Mouse (Mus musculus) layer of hippocampus, adult 8-10 months (tissue): ENCODE data around the gene Dgke. TPM values are rescaled to one million over a fixed set of nuclear protein-coding genes. Genes with fewer than 3 reads are reported as not detected.
"Not testable (repeated sequence)": the region's sequence is repeated elsewhere in the genome, so short reads cannot be mapped to it uniquely, and the experiment has no call there.

Experiments used
- DNase-seq, 2 experiments: peaks; one replicate each; pipeline ENCODE4 v3.0.0; 2022; ENCODE audit warnings: low spot score in 2 of 2
- total RNA-seq, 4 experiments: library from RNA; stranded (reverse); gene quantifications; 2 replicates each; pipeline ENCODE4 v1.2.4; 2022

Gene Dgke
- total RNA-seq = 10 to 100 TPM; 45.9 to 51.3 (median 47.0) TPM

DNA sequence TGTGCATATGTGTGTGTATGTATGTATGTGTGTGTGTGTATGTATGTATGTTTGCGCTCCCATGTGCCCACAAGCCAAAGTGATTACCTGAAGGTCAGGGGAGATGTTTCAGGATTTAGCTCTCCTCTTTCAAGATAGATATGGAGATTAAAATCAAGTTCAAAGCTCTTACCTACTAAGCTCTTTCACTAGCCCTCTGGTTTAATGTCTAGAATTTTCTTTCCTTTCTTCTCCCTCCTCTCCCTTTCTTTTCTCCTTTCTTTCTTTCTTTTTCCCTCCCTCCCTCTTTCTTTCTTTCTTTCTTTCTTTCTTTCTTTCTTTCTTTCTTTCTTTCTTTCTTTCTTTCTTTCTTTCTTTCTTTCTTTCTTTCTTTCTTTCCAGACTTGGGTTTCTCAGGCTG is at the start of gene Dgke:
TSS of gene Dgke (minus strand) at position 101 of the 400 bp plus-strand sequence.
- no peak for DNase-seq

DNA sequence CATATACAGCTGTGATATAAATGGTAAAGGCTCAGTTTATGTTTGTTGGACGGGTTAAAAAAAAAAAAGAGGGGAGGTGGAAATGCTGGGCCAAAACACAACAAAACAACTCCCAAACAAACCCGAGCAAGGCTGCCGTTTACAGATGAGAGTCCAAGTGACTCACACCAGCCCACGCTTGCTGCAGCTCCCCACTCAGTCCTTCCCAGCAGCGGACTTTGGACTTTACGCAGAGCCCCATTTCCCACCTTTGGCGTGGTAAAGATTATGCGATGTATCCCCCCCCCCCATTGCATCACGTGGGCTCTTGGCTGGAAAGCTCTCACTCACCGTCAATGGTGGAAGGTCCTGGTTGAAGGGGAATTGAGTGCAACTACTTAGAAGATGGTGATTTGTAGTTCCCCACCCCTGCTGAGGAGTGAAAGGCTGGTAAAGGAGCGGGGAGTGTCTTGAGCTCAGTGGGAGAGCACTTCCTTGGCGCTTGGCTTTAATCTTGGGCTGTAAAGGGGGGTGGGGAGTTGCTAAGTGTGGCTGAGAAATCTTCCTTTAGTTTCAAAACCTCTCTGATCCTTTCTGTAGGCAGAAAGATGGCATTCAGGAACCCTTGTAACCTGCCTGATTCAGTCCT is 40.6 kb upstream of the Dgke start:
- DNase-seq = no peak

DNA sequence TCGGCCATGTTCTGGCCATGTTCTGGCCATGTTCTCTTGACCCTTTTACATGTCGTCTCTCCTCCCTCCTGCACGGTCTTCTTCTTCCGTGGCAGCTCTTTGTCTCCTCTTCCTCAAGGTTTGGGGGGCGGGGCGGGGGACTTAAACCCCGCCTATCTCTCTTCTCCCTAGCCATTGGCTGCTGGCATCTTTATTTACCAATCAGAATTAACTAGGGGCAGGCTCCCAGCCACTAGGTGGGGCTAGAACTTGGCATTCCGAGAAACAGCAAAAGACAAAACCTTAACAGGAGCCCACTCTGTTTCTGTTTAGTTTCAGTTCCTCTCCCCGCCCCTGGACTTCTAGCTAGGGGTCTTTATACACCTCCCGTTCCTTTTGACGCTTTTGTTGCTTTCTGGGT is 39.2 kb upstream of the Dgke start:
- DNase-seq = no peak

DNA sequence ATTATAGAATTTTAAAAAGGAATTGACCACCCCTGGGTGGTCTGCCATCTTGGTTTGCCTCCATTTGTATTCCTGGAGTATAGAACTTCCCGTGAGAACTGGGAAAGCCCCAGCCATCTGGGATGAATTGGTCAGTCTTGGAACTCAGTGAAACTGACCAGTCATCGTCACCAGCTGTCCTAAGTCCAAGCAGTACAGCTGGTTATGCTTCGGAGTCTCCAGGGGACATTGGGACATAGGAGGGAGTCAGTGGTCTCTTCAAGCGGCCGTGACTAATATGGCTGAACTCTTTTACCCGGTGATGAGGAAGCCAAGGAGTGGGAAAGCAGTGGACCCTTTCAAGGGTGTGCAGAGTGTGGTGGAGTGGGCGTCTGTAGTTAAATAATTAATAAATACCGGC is 38.6 kb upstream of the Dgke start:
- DNase-seq = no peak

DNA sequence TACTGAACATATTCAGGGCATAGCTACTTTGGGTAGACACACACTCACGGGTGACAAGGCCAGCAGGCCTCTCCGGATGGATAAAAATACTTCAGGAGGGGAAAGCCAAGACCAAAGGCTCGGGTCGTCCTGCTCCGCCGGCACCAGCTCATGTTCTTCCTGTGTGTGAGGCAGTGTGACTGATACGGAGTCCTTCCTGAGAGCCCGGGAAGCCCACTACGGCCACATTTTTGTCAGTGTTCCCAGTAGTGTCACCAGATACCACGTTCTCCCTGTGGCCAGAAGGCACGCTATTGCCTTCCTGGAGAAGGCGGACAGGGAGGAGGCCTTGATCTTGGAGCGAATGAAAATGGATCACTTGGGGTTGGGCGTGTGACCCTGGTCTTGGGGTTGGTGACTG is 36.5 kb upstream of the Dgke start:
- no peak for DNase-seq

DNA sequence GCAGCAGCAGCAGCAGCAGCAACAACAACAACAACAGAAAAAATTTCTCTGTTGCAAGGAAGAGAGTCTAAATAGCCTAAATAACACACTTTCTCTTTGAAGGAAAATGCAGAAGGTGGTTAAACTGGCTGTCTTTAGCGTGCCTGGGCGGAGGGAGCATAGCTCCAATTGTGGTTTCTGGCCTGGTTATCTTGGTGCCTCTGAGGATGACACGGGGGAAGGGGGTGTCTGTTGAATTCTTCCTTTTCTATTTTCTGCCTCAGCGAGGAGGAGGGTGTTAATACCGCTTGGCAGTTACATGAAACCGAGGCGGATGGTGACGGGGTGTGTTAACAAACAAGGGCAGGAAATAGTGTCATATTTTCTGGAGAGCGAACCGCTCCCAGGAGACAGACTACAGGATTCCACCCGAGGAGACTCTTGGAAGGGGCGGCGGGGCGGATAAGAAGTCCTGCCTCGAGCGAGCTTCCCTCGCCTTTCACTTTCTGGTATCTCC is 34.2 kb upstream of the Dgke start:
- peak; percentile 20 for DNase-seq

DNA sequence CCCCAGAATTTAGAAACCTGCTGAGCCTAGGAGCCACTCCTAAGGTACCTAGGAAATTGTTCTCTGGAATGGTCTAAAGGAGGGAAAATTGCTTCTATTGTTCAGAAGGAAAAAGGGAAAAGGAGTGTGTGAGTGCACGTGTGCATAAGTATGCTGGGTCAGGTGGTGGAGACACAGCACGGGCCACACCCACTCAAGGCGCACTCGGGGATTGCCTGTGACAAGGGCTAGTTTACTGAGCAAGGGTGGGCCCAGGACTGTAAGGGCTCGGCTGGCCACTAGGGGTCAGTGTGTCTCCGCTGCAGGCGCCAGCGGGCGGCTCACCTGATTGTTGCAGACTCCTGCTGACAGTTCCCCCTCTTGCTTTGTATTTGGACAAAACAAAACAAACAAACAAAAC is 33.8 kb upstream of the Dgke start:
- DNase-seq = peak; percentile 47 to 80

DNA sequence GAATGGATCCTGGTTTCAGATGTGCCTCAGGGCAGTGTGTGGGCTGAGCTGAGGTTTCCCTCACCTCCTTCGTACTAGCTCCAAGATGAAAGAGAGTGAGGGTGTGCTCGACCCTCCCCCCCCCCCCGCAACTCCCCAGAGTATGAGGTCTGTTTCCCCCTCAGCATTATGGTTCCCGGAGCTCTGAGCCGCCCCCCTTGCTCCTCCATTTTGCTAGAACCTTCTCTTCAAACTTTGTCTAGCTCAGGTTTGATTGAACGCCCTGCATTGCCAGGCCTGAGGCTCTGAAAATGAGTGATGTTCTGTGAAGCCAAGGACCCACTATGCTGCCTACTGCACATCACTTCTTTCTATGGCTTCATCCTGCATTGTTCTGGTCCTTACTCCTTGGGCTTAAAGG is 32.3 kb upstream of the Dgke start:
- DNase-seq = no peak

DNA sequence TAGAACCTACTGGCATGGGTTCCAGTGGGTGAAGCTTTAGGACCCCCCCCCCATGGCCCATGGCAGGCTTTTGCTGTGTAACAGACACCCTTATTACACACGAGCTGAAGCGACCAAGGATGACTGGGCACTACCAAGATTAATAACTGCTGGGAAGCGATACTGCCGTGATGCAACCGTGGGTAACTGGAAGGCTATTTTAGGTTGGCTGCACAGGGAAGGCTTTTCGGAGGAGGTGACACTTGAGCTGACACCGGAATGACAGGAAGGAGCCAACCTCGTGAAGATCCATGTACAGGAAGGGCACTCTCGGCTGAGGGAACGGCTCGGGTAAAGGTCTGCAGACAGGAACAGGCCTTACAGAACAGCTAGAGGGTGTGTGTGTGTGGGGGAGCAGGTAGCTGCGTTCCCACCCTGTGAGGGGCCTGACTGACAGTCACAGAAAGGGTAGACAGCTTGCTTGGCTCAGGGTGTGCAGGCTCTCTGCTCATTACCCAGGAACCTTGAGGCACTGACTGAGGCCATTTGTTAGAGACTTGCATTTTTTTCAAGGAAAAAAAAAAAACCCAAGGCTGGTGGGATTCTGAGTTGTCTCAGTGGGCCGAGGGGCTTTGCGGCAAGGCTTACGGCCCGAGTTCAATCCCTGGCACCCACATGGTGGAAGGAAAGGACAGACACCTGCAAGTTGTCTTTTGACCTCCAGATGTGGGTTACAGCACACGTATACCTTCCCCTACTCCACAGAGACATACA is 31.6 kb upstream of the Dgke start:
- no peak for DNase-seq

DNA sequence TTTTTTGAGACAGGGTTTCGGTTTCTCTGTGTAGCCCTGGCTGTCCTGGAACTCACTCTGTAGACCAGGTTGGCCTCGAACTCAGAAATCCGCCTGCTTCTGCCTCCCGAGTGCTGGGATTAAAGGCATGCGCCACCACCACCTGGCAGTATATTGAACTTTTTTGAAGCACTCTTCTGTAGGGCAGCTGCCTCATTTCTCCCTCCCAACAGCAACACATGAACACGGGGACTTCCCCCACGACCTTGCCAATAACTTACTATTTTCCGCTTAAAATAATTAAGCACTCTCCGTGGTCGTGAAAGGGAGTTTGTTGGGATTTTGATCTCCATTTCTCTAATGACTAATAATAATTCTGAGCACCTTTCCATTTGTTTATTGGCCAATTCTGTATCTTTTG is 30.6 kb upstream of the Dgke start:
- DNase-seq = not testable (repeated sequence)

DNA sequence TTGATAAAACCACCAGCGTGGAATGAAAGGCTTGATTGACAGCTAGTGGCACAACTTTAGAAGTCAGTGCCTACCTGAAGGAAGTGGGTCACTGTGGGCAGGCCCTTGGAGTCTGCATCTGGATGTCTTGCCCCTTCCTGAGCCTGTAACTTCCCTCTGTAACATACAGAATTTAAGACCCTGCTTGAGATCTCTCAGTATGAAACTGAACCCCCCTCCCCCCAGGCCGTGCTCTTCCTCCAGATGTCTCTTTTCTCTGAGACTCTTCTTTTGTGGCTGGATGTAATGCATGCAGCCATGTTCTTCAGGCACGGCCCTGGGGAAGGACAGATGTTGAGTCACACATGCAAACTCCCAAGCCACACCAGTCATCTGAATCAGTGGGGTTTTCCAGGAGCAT is 28.7 kb upstream of the Dgke start:
- no peak for DNase-seq

DNA sequence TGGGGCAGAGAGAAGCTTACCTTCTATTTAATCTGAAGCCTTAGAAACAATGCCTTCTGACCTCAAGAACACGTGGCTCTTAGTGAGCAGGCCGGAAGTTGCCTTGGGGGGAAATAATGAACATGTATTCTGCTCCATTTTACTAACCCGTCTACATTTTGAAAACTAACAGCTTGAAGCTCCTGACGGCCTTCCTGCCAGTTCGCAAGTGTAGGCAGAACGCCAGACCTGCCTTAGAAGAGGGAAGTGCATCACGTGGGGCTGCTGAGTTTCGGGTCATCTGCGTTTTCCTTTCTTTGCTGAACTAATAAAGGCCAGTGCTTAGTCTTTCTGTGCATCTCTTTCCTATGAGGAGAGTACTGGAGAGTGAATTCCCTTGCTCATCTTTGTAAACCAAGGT is 26.1 kb upstream of the Dgke start:
- no peak for DNase-seq

DNA sequence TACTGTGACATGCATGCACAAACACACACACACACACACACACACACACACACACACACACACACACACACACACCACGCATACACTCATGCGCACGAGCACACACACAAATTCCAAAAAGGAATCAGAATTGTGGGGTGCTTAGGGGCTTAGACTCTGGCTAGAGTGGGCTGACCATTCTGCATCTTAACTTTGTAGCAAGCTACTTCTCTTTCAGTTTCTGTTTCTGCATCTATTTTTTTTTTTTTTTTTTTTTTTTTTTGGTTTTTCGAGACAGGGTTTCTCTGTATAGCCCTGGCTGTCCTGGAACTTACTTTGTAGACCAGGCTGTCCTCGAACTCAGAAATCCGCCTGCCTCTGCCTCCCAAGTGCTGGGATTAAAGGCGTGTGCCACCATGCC is 23.7 kb upstream of the Dgke start:
- DNase-seq = not testable (repeated sequence)

DNA sequence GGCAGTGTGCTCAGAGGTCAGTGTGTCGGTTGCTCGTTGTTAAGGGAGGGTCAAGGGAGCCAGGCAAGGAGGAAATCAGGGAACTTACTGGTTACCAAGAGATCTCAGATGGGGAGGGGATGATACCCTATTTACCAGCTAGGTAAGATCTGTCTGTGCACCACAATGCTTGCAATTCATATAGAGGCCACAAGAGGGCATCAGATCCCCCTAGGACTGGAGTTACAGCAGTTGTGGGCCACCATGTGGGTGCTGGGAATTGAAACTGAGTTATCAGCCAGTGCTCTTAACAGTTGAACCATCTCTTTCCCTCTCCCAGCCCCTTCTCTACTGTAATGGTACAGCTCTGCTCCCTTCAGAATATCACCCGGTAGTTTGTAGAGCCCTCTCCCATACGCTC is 22.1 kb upstream of the Dgke start:
- DNase-seq = no peak

DNA sequence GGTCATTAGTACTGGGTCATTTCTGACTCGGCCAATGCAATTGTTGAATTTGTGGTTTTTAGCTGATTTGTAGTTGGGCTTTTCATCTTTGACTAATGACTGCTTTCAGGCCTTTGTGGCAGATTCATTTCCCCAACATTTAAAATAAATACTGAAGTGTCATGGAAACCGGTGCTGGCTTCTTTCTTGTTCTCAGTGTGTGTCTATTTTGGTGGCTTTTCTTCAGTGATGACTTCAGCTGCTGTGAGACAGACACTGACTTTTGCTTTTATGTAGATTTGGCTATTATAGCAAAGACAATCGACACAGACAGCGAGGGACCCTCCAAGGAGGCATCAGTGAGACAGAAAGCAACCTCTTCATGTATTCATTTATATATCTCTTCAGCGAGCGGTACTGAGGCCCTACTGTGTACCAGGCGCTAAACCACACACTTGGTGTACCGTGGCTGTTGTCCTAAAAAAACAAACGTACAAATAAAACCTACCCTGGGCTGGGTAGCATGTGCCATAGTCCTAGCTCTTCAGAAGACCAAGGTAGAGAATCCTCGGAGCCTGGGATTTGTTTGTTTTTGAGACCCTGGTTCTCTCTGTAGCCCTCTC is 19.7 kb upstream of the Dgke start:
- DNase-seq = no peak

DNA sequence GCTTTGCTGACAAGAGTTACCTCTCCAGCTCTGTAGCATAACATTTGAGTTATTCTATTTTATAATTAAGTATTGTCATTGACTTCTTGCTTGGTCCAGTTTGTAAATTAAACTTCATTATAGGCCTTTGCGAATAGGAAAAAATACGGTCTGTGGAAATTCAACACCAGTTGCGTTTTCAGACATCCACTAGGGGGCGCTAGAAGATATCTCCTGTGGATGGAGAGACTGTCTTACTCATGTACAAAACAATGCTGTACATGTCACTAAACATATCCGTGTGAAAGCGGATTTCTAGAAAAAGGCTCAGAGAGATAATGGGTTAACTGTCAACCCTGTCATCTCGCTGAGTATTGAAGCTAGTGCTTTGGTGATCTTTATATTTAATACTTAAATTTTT is 18.0 kb upstream of the Dgke start:
- DNase-seq = peak in 1 of 2 experiments; percentile 32

DNA sequence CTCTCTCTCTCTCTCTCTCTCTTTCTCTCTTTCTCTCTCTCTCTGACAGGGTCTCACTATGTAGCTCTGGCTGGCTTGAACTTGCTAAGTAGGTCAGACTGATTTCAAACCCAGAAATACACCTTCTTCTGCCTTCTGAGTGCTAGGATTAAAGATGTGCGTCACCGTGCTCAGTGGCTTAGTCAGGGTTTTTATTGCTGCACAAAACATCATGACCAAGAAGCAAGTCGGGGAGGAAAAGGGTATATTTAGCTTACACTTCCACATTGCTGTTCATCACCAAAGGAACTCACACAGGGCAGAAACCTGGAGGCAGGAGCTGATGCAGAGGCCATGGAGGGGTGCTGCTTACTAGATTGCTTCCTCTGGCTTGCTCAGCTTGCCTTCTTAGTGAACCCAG is 16.0 kb upstream of the Dgke start:
- DNase-seq = not testable (repeated sequence)

DNA sequence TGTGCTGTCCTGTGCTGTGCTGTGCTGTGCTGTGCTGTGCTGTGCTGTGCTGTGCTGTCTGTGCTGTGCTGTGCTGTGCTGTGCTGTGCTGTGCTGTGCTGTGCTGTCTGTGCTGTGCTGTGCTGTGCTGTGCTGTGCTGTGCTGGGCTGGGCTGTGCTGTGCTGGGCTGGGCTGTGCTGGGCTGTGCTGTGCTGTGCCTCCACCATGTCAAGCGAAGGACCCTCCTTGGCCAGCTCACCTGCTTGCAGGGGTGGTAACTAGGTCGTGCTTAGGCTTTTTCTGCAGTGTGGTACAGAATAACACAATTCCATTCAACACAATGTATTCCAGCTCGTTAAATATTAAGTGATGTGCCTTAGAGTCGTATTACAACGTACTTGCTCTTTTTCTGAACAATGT is 15.3 kb upstream of the Dgke start:
- not testable (repeated sequence) for DNase-seq

DNA sequence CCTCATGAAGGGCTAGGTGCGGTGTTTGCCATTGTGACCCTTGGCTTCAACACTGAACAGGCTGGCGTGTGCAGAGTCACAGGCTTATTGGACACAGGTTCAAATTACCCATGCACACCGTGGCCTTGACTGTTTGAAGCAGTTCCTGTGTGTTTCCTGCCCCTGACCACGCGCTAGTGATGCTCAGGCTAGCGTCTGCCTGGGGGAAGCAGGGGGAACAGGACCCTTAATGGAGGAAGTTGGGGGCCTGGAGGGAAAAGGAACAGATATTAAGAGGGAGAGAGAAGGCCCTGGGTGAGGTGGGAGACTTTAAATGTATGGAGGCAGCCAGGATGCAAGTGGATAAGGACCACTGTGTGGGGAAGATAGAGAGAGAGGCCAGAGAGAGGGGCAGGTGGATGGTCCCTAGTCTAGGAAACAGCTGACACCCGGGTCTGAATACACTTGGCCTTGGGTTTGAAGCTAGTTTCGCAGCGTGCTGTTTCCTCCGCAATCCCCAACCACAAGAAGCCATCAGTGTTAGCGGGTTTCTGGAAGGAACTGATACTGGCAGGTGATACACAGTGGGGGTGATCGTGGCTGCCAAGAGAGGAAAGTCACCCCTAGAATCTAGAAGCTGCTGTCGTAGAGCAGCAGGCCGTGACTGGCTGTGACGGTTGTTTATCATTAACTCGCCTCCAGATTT is 12.5 kb upstream of the Dgke start:
- DNase-seq = no peak

DNA sequence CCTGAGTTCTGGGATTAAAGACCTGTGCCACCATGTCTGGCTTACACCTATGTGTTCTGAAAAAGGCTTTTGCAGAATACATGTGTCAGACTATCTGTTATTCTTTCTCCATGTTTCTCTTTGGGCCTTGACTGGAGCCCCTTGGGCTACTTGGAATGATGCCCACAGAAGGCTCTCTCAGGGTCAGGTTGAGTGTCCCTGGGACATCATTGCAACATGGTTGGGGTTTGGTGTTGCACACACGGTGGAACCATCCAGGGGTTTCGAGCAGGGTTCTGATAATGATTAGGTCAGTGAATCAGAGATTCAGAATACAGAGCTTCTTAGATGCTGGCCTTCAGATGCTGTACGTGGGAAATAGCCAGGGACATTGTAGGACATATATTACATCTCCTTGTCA is 11.7 kb upstream of the Dgke start:
- DNase-seq = no peak

DNA sequence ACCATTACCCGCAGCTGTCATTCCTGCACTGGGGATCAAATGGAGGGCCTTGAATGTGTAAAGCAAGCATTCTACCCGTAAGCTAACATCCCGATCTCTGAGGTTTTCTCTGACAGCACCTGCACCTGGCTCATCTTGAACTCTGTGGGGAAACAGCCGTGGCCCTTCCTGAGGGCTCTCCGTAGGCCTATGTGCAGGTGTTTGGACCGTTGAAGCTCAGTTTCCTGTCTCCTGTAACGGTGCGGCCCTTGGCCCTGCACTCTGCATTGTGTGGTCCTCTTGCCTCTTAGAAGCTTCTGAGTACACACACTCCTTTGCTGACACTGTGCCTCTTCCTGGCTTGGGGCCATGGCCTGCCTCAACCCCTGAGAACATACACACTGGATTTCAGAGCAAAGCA is 11.0 kb upstream of the Dgke start:
- DNase-seq = no peak

DNA sequence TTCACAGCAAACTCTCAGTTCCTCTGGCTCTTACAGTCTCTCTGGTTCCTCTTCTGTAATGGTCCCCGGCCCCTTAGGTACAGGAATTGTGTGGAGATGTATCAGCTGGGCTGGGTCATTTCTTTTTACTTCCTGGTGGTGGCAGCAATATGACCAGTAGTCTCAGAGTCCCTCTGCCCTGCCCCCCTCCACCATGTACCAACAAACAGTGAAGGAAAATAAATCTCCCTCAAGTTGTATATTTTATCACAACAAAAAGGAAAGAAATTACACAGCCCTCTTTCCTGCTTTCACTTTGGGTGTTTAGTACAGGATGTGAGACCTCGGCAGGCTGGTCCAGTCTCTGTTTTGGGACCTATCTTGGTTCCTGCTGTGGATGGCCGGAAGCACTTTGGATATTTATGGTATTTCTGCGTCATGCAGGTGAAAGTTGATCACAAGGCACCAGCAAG is 9.7 kb upstream of the Dgke start:
- no peak for DNase-seq
